Mouse (Mus musculus) bone marrow, adult 2 months (tissue): ENCODE measurements around the gene Zfp735. TPM values are rescaled to one million over a fixed set of nuclear protein-coding genes. Genes with fewer than 3 reads are reported as not detected.

Experiments used
- H3K27ac ChIP-seq: fragments of 200-500 bp; 2 replicates; pipeline ENCODE4 v1.5.1; 2012; ENCODE audit warnings: low read depth, mild to moderate bottlenecking, control low read depth, inconsistent platforms, low read length; ENCODE audit not compliant: control insufficient read depth, poor library complexity, insufficient read depth
- H3K4me1 ChIP-seq: fragments of 200-500 bp; 2 replicates; pipeline ENCODE4 v1.6.1; 2011; ENCODE audit warnings: low read length; ENCODE audit not compliant: control insufficient read depth, insufficient read depth
- H3K4me3 ChIP-seq: fragments of 200-500 bp; replicated peaks from 2 replicates; pipeline ENCODE3; 2011; ENCODE audit warnings: mild to moderate bottlenecking, low read depth, low read length, control low read depth; ENCODE audit not compliant: control insufficient read depth
- CTCF ChIP-seq: fragments of 200-500 bp; IDR thresholded peaks from 2 replicates; pipeline ENCODE4 v1.5.1; 2011; ENCODE audit warnings: low read length, control low read depth; ENCODE audit not compliant: control insufficient read depth, insufficient read depth
- POLR2A ChIP-seq: fragments of 200-500 bp; IDR thresholded peaks from 2 replicates; pipeline ENCODE4 v1.6.1; 2011; ENCODE audit warnings: low read depth, mild to moderate bottlenecking, control low read depth, low read length, borderline replicate concordance; ENCODE audit not compliant: control insufficient read depth
- WGBS: fragments of 180-500 bp; shearing (Covaris S2); methylation state at CpG from one replicate; pipeline ENCODE4 v1.1.7; 2018; 5-methylcytosine and 5-hydroxymethylcytosine counted together
- polyA plus RNA-seq: library from polyadenylated mRNA; stranded (reverse); fragments of >200 nt; gene quantifications from 2 replicates; pipeline ENCODE4 v1.2.4, GENCODE M21; 2011; ENCODE audit warnings: low replicate concordance; ENCODE audit not compliant: missing spikeins, insufficient read depth, insufficient read length

Gene Zfp735
- polyA plus RNA-seq, result not detected in 2 replicates

- no peak for TF ChIP-seq CTCF
- TF ChIP-seq POLR2A, result no peak
- 57% methylated on average over 2 of the region's 2 CpGs for WGBS
- Histone ChIP-seq H3K4me3 (no peak within 1 kb of the TSS), H3K4me1 (no peaks in the 10 kb centered on the region), H3K27ac (no peak within 1 kb of the TSS)
Measured at GRCm38 (mm10) chr11:73688478-73688877, at the start of gene Zfp735. Gene Zfp735 (plus strand): TSS chr11:73688778.

- H3K4me1 ChIP-seq, result no peaks in the 10 kb centered on the region
- H3K27ac ChIP-seq, result no peak overlapping the region
- no peak overlapping the region for H3K4me3 ChIP-seq
- TF ChIP-seq CTCF (no peak), POLR2A (no peak)
Measured at GRCm38 (mm10) chr11:73759115-73759514, 70.5 kb downstream of the Zfp735 start.

Other genes with a start within 250 kb of the Zfp735 start
- not detected in 2 replicates for gene Olfr380, start 231.3 kb upstream of the Zfp735 start, polyA plus RNA-seq
- 0.36 TPM in 1 of 2 replicates, not detected in the other for gene Olfr381, start 197.2 kb upstream of the Zfp735 start, polyA plus RNA-seq
- gene Olfr382, start 171.6 kb upstream of the Zfp735 start, polyA plus RNA-seq, result not detected in 2 replicates
- not detected in 2 replicates for gene Olfr385, start 95.8 kb upstream of the Zfp735 start, polyA plus RNA-seq
- gene Olfr384, start 90.2 kb upstream of the Zfp735 start, polyA plus RNA-seq, result not detected in 2 replicates
- not detected in 2 replicates for gene Olfr389, start 91.9 kb downstream of the Zfp735 start, polyA plus RNA-seq
- 0.52 and 0.72 TPM in 2 replicates for gene Olfr390, start 94.2 kb downstream of the Zfp735 start, polyA plus RNA-seq
- gene Olfr391-ps, start 114.3 kb downstream of the Zfp735 start, polyA plus RNA-seq, result not detected in 2 replicates
- not detected in 2 replicates for gene Olfr392, start 128.3 kb downstream of the Zfp735 start, polyA plus RNA-seq
- gene Olfr393, start 162.7 kb downstream of the Zfp735 start, polyA plus RNA-seq, result not detected in 2 replicates
- not detected in 2 replicates for gene Olfr394, start 202.0 kb downstream of the Zfp735 start, polyA plus RNA-seq
- not detected in 2 replicates for gene Olfr395, start 220.5 kb downstream of the Zfp735 start, polyA plus RNA-seq
- not detected in 2 replicates for gene Olfr23, start 247.9 kb downstream of the Zfp735 start, polyA plus RNA-seq